Mouse (Mus musculus) C2C12 (cell line): Measurements from ENCODE around the gene Samd4b. TPM values are rescaled to one million over a fixed set of nuclear protein-coding genes. Genes with fewer than 3 reads are reported as not detected.

Source experiments
- H3K27me3 ChIP-seq: one replicate; pipeline ENCODE4 v1.6.1; 2011; ENCODE audit not compliant: control insufficient read depth, insufficient read depth, insufficient read length
- H3K36me3 ChIP-seq: one replicate; pipeline ENCODE4 v1.6.1; 2011; ENCODE audit not compliant: control insufficient read depth, insufficient read depth
- H3K4me3 ChIP-seq: one replicate; pipeline ENCODE4 v1.5.1; 2011; ENCODE audit warnings: mild to moderate bottlenecking, control low read depth; ENCODE audit not compliant: poor library complexity, insufficient read depth, severe bottlenecking
- H3K79me2 ChIP-seq: one replicate; pipeline ENCODE4 v1.6.1; 2011; ENCODE audit not compliant: control insufficient read depth, insufficient read depth
- H3K79me3 ChIP-seq: one replicate; pipeline ENCODE4 v1.6.1; 2011; ENCODE audit warnings: low read depth, control low read depth
- H3ac ChIP-seq: one replicate; pipeline ENCODE3; 2011; ENCODE audit warnings: low read depth; ENCODE audit not compliant: control insufficient read depth, insufficient read length
- CEBPB ChIP-seq: IDR thresholded peaks from one replicate; pipeline ENCODE4 v1.6.1; 2011; ENCODE audit warnings: low read depth, mild to moderate bottlenecking, control low read depth, moderate library complexity
- CTCF ChIP-seq: IDR thresholded peaks from one replicate; pipeline ENCODE4 v1.5.1; 2011; ENCODE audit not compliant: control insufficient read depth, insufficient read depth, insufficient read length
- FOSL1 ChIP-seq: IDR thresholded peaks from one replicate; pipeline ENCODE4 v1.8.0; 2011; ENCODE audit warnings: mild to moderate bottlenecking, low read length; ENCODE audit not compliant: poor library complexity, insufficient read depth, severe bottlenecking
- MAX ChIP-seq: IDR thresholded peaks from one replicate; pipeline ENCODE4 v1.6.1; 2011; ENCODE audit warnings: mild to moderate bottlenecking, control low read depth
- MYOD1 ChIP-seq: IDR thresholded peaks from one replicate; pipeline ENCODE4 v1.6.1; 2011; ENCODE audit warnings: low read depth; ENCODE audit not compliant: control insufficient read depth, insufficient read length
- MYOG ChIP-seq: IDR thresholded peaks from one replicate; pipeline ENCODE4 v1.6.1; 2011; ENCODE audit not compliant: control insufficient read depth, insufficient read length; ENCODE audit errors: extremely low read depth
- USF1 ChIP-seq: IDR thresholded peaks from one replicate; pipeline ENCODE4 v1.6.1; 2011; ENCODE audit warnings: low read depth, mild to moderate bottlenecking, control low read depth, moderate library complexity
- polyA plus RNA-seq: library from polyadenylated mRNA; unstranded; fragments of >200 nt; fragmentation: generic; extraction: Trizol; gene quantifications from one replicate; pipeline ENCODE4 v1.2.1, GENCODE M21; 2012; ENCODE audit warnings: missing spikeins

Samd4b gene
- polyA plus RNA-seq, 1 experiment: 42.6 TPM

GRCm38 (mm10) chr7:28490410-28490809, 107.5 kb downstream of the Samd4b start:
- H3K79me2 ChIP-seq: no peaks in the 10 kb centered on the region
- H3K27me3 ChIP-seq: no peaks in the 10 kb centered on the region
- H3K36me3 ChIP-seq: no peaks in the 10 kb centered on the region
- H3K4me3 ChIP-seq: no peak overlapping the region
- no peaks in the 10 kb centered on the region for H3K79me3 ChIP-seq
- no peak overlapping the region for H3ac ChIP-seq
- TF ChIP-seq MYOG (no peak), CEBPB (no peak), CTCF (no peak), USF1 (no peak), FOSL1 (no peak), MAX (no peak), MYOD1 (no peak)

GRCm38 (mm10) chr7:28488030-28488491, 109.9 kb downstream of the Samd4b start:
- Histone ChIP-seq H3K79me2 (no peaks in the 10 kb centered on the region), H3K36me3 (no peaks in the 10 kb centered on the region), H3K4me3 (no peak overlapping the region), H3K79me3 (no peaks in the 10 kb centered on the region), H3K27me3 (peaks cover under 1% of the 10 kb centered on the region), H3ac (no peak overlapping the region)
- TF ChIP-seq MYOD1 (no peak), FOSL1 (no peak), MYOG (no peak), CEBPB (no peak), USF1 (no peak), MAX (no peak), CTCF (no peak)

GRCm38 (mm10) chr7:28484192-28484591, 113.8 kb downstream of the Samd4b start:
- Histone ChIP-seq H3K79me2 (no peaks in the 10 kb centered on the region), H3K27me3 (peaks cover 10% of the 10 kb centered on the region), H3K79me3 (no peaks in the 10 kb centered on the region), H3K4me3 (no peak overlapping the region), H3K36me3 (no peaks in the 10 kb centered on the region), H3ac (no peak overlapping the region)
- TF ChIP-seq MAX (no peak), MYOG (no peak), FOSL1 (no peak), CTCF (no peak), USF1 (no peak), MYOD1 (no peak), CEBPB (no peak)

- TF ChIP-seq CTCF (no peak), FOSL1 (no peak), MYOD1 (no peak), MYOG (no peak), MAX (no peak), USF1 (no peak), CEBPB (no peak)
- no peaks in the 10 kb centered on the region for H3K36me3 ChIP-seq
- H3K79me2 ChIP-seq: no peaks in the 10 kb centered on the region
- peaks cover 10% of the 10 kb centered on the region for H3K27me3 ChIP-seq
- H3ac ChIP-seq: no peak overlapping the region
- H3K79me3 ChIP-seq: no peaks in the 10 kb centered on the region
- H3K4me3 ChIP-seq: no peak overlapping the region
Measured at GRCm38 (mm10) chr7:28482854-28483253, 115.1 kb downstream of the Samd4b start.

- Histone ChIP-seq H3K4me3 (no peak overlapping the region), H3K79me2 (no peaks in the 10 kb centered on the region), H3K79me3 (no peaks in the 10 kb centered on the region)
Measured at GRCm38 (mm10) chr7:28478854-28479253, 119.1 kb downstream of the Samd4b start.

GRCm38 (mm10) chr7:28477363-28477762, 120.6 kb downstream of the Samd4b start:
- H3K4me3 ChIP-seq: no peak overlapping the region
- H3ac ChIP-seq: no peak overlapping the region
- H3K27me3 ChIP-seq: peaks cover 26% of the 10 kb centered on the region
- TF ChIP-seq USF1: no peak
- TF ChIP-seq CTCF: no peak
- TF ChIP-seq MYOG: no peak
- no peak for TF ChIP-seq FOSL1
- no peak for TF ChIP-seq CEBPB
- no peak for TF ChIP-seq MYOD1
- no peaks in the 10 kb centered on the region for H3K79me2 ChIP-seq
- no peaks in the 10 kb centered on the region for H3K36me3 ChIP-seq
- H3K79me3 ChIP-seq: no peaks in the 10 kb centered on the region

More at GRCm38 (mm10) chr7:28478854-28479253, 119.1 kb downstream of the Samd4b start:
- TF ChIP-seq CEBPB: no peak
- no peak for TF ChIP-seq FOSL1
- TF ChIP-seq CTCF: no peak
- TF ChIP-seq USF1: no peak
- no peak for TF ChIP-seq MAX
- TF ChIP-seq MYOD1: no peak
- TF ChIP-seq MYOG: no peak
- Histone ChIP-seq H3K27me3 (peaks cover 25% of the 10 kb centered on the region), H3ac (no peak overlapping the region), H3K36me3 (no peaks in the 10 kb centered on the region)
